Mouse (Mus musculus) megakaryocyte, embryonic 14.5 days (primary cell): Measurements from ENCODE around the gene Adam19.

ENCODE experiments used
- FLI1 ChIP-seq: IDR thresholded peaks from 2 replicates; pipeline ENCODE4 v1.6.1; 2012; ENCODE audit warnings: low read length, inconsistent platforms, mixed read lengths
- GATA1 ChIP-seq: IDR thresholded peaks from 3 replicates; pipeline ENCODE4 v1.6.1; 2012; ENCODE audit warnings: mixed read lengths, low read length, inconsistent platforms, borderline replicate concordance

DNA sequence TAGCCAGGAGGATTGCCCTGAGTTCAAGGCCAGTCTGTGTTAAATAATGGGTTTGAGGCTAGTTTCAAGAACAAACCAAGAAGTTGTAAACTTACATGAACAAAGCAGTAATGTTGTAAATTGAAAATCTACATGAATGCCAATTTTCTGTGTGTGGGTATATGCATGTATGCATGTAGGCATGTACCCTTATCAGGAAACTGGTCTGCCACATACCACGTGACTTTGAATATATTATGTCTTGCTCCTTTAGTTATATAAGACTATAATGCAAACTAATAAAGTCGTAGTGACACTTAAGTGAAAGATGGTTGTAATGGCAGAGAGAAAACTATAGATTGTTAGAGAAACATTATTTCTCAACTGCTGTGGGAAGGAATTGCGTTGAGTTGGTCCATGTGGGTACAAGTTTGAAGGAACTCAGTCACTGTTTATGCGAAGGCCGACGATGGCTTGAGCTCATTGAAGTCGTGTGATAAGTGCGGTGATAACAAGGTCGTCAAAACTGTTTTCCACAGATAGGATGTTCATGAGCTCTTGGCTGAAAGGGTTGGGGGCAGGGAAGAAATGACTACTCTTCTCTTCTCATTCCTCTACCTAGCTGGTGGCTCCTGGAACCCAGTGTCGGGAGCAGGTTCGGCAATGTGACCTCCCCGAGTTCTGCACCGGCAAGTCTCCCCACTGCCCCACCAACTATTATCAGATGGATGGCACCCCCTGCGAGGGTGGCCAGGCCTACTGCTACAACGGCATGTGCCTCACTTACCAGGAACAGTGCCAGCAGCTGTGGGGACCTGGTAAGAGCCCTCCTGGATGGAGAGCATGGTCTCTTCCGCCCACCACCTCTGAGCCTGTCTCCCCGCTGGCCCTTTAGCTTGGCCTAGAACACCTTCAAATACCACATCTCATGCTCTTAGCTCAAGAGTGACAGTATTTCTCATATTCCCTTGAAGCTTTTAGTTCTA, 75.5 kb downstream of the Adam19 start:
- TF ChIP-seq GATA1 (no peak), FLI1 (no peak)
